Mouse (Mus musculus) midbrain, postnatal 0 days (tissue): Measurements from ENCODE around the gene Btbd7. TPM values are rescaled to one million over a fixed set of nuclear protein-coding genes. Genes with fewer than 3 reads are reported as not detected.

Source experiments
- ATAC-seq: fragments of 200-750 bp; cut with Nextera tagmentation; 2 replicates; pipeline ENCODE4 v1.8.0; 2017; ENCODE audit warnings: moderate number of reproducible peaks, mild to moderate bottlenecking, moderate TSS enrichment, moderate library complexity; ENCODE audit not compliant: low FRiP score
- DNase-seq: peaks from one replicate; pipeline ENCODE4 v3.0.0-alpha.2; 2015; ENCODE audit warnings: low spot score
- H3K27ac ChIP-seq: fragments of 300-500 bp; sonication (generic); 2 replicates; pipeline ENCODE4 v1.5.1; 2014; ENCODE audit warnings: low read depth, mild to moderate bottlenecking, low read length, mixed read lengths
- H3K27me3 ChIP-seq: fragments of 300-500 bp; sonication (generic); 2 replicates; pipeline ENCODE4 v1.6.1; 2014; ENCODE audit warnings: low read length, control low read depth, mixed read lengths; ENCODE audit not compliant: insufficient read depth
- H3K36me3 ChIP-seq: fragments of 300-500 bp; sonication (generic); 2 replicates; pipeline ENCODE4 v1.6.1; 2014; ENCODE audit warnings: low read length, control low read depth, mixed read lengths; ENCODE audit not compliant: insufficient read depth
- H3K4me1 ChIP-seq: fragments of 300-500 bp; sonication (generic); 2 replicates; pipeline ENCODE4 v1.6.1; 2014; ENCODE audit warnings: mild to moderate bottlenecking, control low read depth, antibody characterized with exemption, low read length, mixed read lengths; ENCODE audit not compliant: insufficient read depth
- H3K4me2 ChIP-seq: fragments of 300-500 bp; sonication (generic); 2 replicates; pipeline ENCODE4 v1.6.1; 2014; ENCODE audit warnings: low read depth, mild to moderate bottlenecking, low read length, mixed read lengths; ENCODE audit not compliant: poor library complexity, severe bottlenecking
- H3K4me3 ChIP-seq: fragments of 300-500 bp; sonication (generic); 2 replicates; pipeline ENCODE4 v1.5.1; 2014; ENCODE audit warnings: low read depth, mild to moderate bottlenecking, low read length, moderate library complexity
- H3K9ac ChIP-seq: fragments of 300-500 bp; sonication (generic); replicated peaks from 2 replicates; pipeline ENCODE4 v1.6.1; 2014; ENCODE audit warnings: mild to moderate bottlenecking, low read length, moderate library complexity, mixed read lengths; ENCODE audit not compliant: poor library complexity, severe bottlenecking
- H3K9me3 ChIP-seq: fragments of 300-500 bp; sonication (generic); 2 replicates; pipeline ENCODE4 v1.6.1; 2016; ENCODE audit warnings: low read length, control low read depth
- CTCF ChIP-seq: IDR thresholded peaks from 2 replicates; pipeline ENCODE4 v1.5.1; 2016; ENCODE audit warnings: antibody characterized with exemption, mild to moderate bottlenecking
- WGBS: fragments of 180-500 bp; shearing (Covaris S2); extraction: QIAGEN DNeasy Blood & Tissue Kit; methylation state at CpG from one replicate; pipeline ENCODE4 v1.1.7; 2014; 5-methylcytosine and 5-hydroxymethylcytosine counted together
- polyA plus RNA-seq: library from polyadenylated mRNA; unstranded; fragments of >200 nt; fragmentation: Nextera tagmentation; extraction: Ambion mirVana; gene quantifications from 2 replicates; pipeline ENCODE4 v1.2.1, GENCODE M21; 2015
- total RNA-seq: library from RNA; depleted of rRNA; stranded (reverse); fragments of >200 nt; gene quantifications from 2 replicates; pipeline ENCODE4 v1.2.3, GENCODE M21; 2014; rRNA removed

The Btbd7 gene
- total and polyA plus RNA-seq, 2 experiments from 2014 or later = 9.2 to 32.2 TPM

DNA sequence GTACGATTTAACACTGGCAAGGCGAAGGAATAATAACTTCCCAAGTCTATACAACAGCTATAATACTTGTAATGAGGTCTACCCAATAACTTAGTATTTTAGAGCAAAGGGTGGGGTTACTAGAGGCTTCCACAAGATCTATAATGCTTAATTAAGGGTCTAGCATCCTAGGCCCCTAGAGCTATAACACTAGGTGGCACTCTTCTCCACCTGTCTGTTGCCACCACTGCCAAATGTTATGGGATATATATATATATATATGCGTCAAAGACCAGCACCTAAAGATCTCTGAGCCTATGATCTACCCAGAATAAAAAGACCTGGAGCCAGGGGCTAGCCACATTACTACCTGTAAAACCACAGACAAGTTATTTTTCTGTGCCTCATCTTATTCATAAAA, 138.0 kb downstream of the Btbd7 start:
- DNase-seq = peak; percentile 36
- WGBS = 64% methylated on average over 3 of the region's 3 CpGs
- no peaks in the 10 kb centered on the region for H3K9me3 ChIP-seq
- H3K36me3 ChIP-seq = no peaks in the 10 kb centered on the region; the same call in 1 of the 2 replicates
- peaks cover 6% of the 10 kb centered on the region; the same call in 1 of the 2 replicates for H3K4me1 ChIP-seq
- peak; percentile 56 for TF ChIP-seq CTCF
- H3K4me3 ChIP-seq = no peak overlapping the region
- no peak overlapping the region for H3K9ac ChIP-seq
- no peaks in the 10 kb centered on the region for H3K27me3 ChIP-seq
- no peak for ATAC-seq
- no peak overlapping the region for H3K4me2 ChIP-seq
- H3K27ac ChIP-seq = no peak overlapping the region

DNA sequence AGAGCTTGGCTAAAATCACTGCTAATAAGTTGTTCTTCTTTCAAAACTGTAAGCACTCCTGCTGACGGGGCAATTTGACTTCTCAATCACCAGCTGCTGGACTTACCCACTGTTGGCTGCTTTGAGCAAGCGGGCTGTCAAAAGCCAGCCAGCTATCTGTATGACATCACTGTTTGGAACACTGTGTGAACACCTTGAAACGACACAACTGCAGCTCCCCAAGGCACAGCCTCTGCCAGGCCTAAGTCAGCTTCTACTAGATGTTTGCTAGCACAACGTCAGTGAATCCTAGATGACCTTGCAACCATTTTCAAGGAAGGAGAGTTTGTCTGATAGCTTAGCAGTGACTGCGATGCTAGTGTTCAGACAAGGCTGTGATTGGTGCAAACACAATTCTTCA, 139.2 kb downstream of the Btbd7 start:
- 82% methylated on average over 5 of the region's 5 CpGs for WGBS
- H3K36me3 ChIP-seq = no peaks in the 10 kb centered on the region; the same call in 1 of the 2 replicates
- no peak overlapping the region for H3K9ac ChIP-seq
- H3K9me3 ChIP-seq = no peaks in the 10 kb centered on the region
- DNase-seq (no peak), ATAC-seq (no peak)
- H3K27ac ChIP-seq = no peak overlapping the region
- H3K4me3 ChIP-seq = no peak overlapping the region
- no peak overlapping the region for H3K4me2 ChIP-seq
- peaks cover 6% of the 10 kb centered on the region; the same call in 1 of the 2 replicates for H3K4me1 ChIP-seq
- TF ChIP-seq CTCF = no peak
- H3K27me3 ChIP-seq = no peaks in the 10 kb centered on the region

- Histone ChIP-seq H3K27ac (no peak overlapping the region), H3K9me3 (no peaks in the 10 kb centered on the region), H3K4me3 (no peak overlapping the region), H3K4me2 (no peak overlapping the region), H3K27me3 (no peaks in the 10 kb centered on the region), H3K4me1 (peaks cover 13% of the 10 kb centered on the region; the same call in 1 of the 2 replicates), H3K36me3 (no peaks in the 10 kb centered on the region; the same call in 1 of the 2 replicates), H3K9ac (no peak overlapping the region)
- ATAC-seq = no peak
- peak; percentile 73 for TF ChIP-seq CTCF
- 16% methylated on average over 4 of the region's 5 CpGs for WGBS
- DNase-seq = peak; percentile 64
Observed at GRCm38 (mm10) chr12:102733381-102733780, 144.9 kb downstream of the Btbd7 start.

DNA sequence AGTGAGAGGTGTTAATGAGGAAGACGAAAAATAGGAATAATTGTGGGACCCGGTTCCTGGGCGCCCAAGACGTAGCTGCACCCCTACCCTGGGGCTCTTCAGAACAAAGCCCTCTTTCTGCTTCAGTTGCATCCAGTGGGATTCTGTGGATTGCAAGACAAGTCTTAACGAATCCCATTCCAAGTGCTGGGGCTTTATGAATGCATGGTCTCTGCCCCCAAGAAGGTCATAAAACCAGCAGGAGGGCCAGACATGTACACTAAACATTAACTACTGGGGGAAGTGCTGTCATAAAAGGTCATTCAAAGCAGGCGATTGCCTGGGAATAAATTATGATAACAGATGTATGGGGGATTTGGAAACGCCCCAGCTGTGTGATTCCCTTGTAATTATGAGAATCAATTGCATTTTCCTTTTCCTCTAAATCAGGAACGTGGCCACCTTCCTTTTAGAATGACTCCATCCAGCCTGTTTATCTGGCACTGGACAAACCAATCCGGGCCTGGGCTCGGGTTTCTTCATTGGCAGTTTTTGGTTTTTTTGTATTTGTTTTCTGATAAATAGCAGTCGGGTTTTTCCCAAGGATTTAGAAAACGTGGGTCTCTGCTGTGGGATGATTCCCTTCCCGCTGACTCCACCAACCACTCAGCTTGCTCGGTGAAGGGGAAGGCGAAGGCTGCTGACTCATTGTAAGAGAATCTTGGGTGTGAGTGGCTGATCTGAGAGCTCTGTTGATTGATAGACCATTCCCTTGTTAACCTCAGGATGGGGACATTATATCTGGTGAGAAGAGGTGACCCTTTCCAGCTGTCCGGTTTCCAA, 147.3 kb downstream of the Btbd7 start:
- ATAC-seq = peak; percentile 18; the same call in 1 of the 2 replicates

More for the DNA sequence above, 147.3 kb downstream of the Btbd7 start:
- H3K4me3 ChIP-seq = no peak overlapping the region
- H3K36me3 ChIP-seq = no peaks in the 10 kb centered on the region
- peak overlapping the region; percentile 77 for H3K27ac ChIP-seq
- peak; percentile 32 for DNase-seq
- no peak for TF ChIP-seq CTCF
- H3K9ac ChIP-seq = no peak overlapping the region
- 40% methylated on average over 16 of the region's 16 CpGs for WGBS
- no peaks in the 10 kb centered on the region for H3K9me3 ChIP-seq
- H3K27me3 ChIP-seq = no peaks in the 10 kb centered on the region
- peaks cover 13% of the 10 kb centered on the region; the same call in 1 of the 2 replicates for H3K4me1 ChIP-seq
- H3K4me2 ChIP-seq = peak overlapping the region; percentile 32

Other genes starting within 250 kb of the Btbd7 start
- gene Itpk1, start 173.5 kb downstream of the Btbd7 start, total RNA-seq = 56.0 and 66.6 TPM in 2 replicates
- 39.0 and 40.3 TPM in 2 replicates for gene Itpk1, start 173.5 kb downstream of the Btbd7 start, polyA plus RNA-seq
- gene Moap1, start 134.8 kb downstream of the Btbd7 start, total RNA-seq = 20.9 and 26.5 TPM in 2 replicates
- 71.8 and 84.8 TPM in 2 replicates for gene Moap1, start 134.8 kb downstream of the Btbd7 start, polyA plus RNA-seq
- 5.9 and 6.2 TPM in 2 replicates for gene Tmem251, start 134.7 kb downstream of the Btbd7 start, total RNA-seq
- gene Tmem251, start 134.7 kb downstream of the Btbd7 start, polyA plus RNA-seq = 11.9 and 12.3 TPM in 2 replicates
- gene Gm28051, start 120.7 kb downstream of the Btbd7 start, total RNA-seq = 0.93 TPM in 1 of 2 replicates, not detected in the other
- not detected in 2 replicates for gene Gm28051, start 120.7 kb downstream of the Btbd7 start, polyA plus RNA-seq
- 14.4 and 21.0 TPM in 2 replicates for gene Gon7, start 120.7 kb downstream of the Btbd7 start, total RNA-seq
- 30.9 and 39.1 TPM in 2 replicates for gene Gon7, start 120.7 kb downstream of the Btbd7 start, polyA plus RNA-seq
- gene Ubr7, start 120.5 kb downstream of the Btbd7 start, total RNA-seq = 45.3 and 51.0 TPM in 2 replicates
- 24.4 and 25.6 TPM in 2 replicates for gene Ubr7, start 120.5 kb downstream of the Btbd7 start, polyA plus RNA-seq
- 29.7 and 35.1 TPM in 2 replicates for gene Gm20604, start 119.8 kb downstream of the Btbd7 start, total RNA-seq
- 53.7 and 54.5 TPM in 2 replicates for gene Gm20604, start 119.8 kb downstream of the Btbd7 start, polyA plus RNA-seq
- gene Cox8c, start 20.8 kb upstream of the Btbd7 start, total RNA-seq = not detected in 2 replicates
- gene Cox8c, start 20.8 kb upstream of the Btbd7 start, polyA plus RNA-seq = not detected in 2 replicates
- 39.5 and 44.5 TPM in 2 replicates for gene Unc79, start 70.4 kb upstream of the Btbd7 start, total RNA-seq
- gene Unc79, start 70.4 kb upstream of the Btbd7 start, polyA plus RNA-seq = 4.5 and 6.7 TPM in 2 replicates